Mouse (Mus musculus) G1E-ER4 (cell line): Measurements from ENCODE around the gene Klhdc3. TPM values are rescaled to one million over a fixed set of nuclear protein-coding genes. Genes with fewer than 3 reads are reported as not detected.

Experiments
- GATA1 ChIP-seq: IDR thresholded peaks from one replicate; pipeline ENCODE4 v1.8.0; 2012; ENCODE audit warnings: low read length, inconsistent platforms
- polyA plus RNA-seq: library from polyadenylated mRNA; stranded (reverse); fragments of >175 nt; gene quantifications from 2 replicates; pipeline ENCODE4 v1.2.3, GENCODE M21; 2012

Gene Klhdc3
- polyA plus RNA-seq, 1 experiment, result 339 TPM

- TF ChIP-seq GATA1, result no peak
Observed at GRCm38 (mm10) chr17:46624598-46624997, 56.1 kb downstream of the Klhdc3 start.

Other genes with a start within 250 kb of the Klhdc3 start
- not detected in 2 replicates for gene Slc22a7, start 242.5 kb downstream of the Klhdc3 start, polyA plus RNA-seq
- gene Ttbk1, start 193.2 kb downstream of the Klhdc3 start, polyA plus RNA-seq, result not detected in 2 replicates
- 45.3 and 54.4 TPM in 2 replicates for gene Dnph1, start 184.2 kb downstream of the Klhdc3 start, polyA plus RNA-seq
- gene Cul9, start 134.5 kb downstream of the Klhdc3 start, polyA plus RNA-seq, result 0.48 and 0.79 TPM in 2 replicates
- 142 and 147 TPM in 2 replicates for gene Srf, start 124.7 kb downstream of the Klhdc3 start, polyA plus RNA-seq
- not detected in 2 replicates for gene Ptk7, start 51.4 kb downstream of the Klhdc3 start, polyA plus RNA-seq
- 6.4 and 7.8 TPM in 2 replicates for gene Klc4, start 34.9 kb downstream of the Klhdc3 start, polyA plus RNA-seq
- gene Mrpl2, start 34.7 kb downstream of the Klhdc3 start, polyA plus RNA-seq, result 790 and 1,047 TPM in 2 replicates
- gene Cul7, start 30.6 kb downstream of the Klhdc3 start, polyA plus RNA-seq, result 94.6 and 117 TPM in 2 replicates
- gene Rrp36, start 6.6 kb downstream of the Klhdc3 start, polyA plus RNA-seq, result 38.5 and 49.7 TPM in 2 replicates
- gene Mea1, start 2.1 kb downstream of the Klhdc3 start, polyA plus RNA-seq, result 119 and 135 TPM in 2 replicates
- 94.1 and 94.3 TPM in 2 replicates for gene Ppp2r5d, start 24.2 kb upstream of the Klhdc3 start, polyA plus RNA-seq
- 39.0 and 43.4 TPM in 2 replicates for gene Pex6, start 30.5 kb upstream of the Klhdc3 start, polyA plus RNA-seq
- gene Gnmt, start 48.3 kb upstream of the Klhdc3 start, polyA plus RNA-seq, result 0.16 and 0.37 TPM in 2 replicates
- 72.4 and 81.9 TPM in 2 replicates for gene Cnpy3, start 71.3 kb upstream of the Klhdc3 start, polyA plus RNA-seq
- gene Ptcra, start 82.8 kb upstream of the Klhdc3 start, polyA plus RNA-seq, result not detected in 2 replicates
- gene 2310039H08Rik, start 91.7 kb upstream of the Klhdc3 start, polyA plus RNA-seq, result 144 and 204 TPM in 2 replicates
- gene Rpl7l1, start 101.8 kb upstream of the Klhdc3 start, polyA plus RNA-seq, result 6.3 and 11.6 TPM in 2 replicates
- 8.4 and 9.8 TPM in 2 replicates for gene Bicral, start 177.6 kb upstream of the Klhdc3 start, polyA plus RNA-seq
- 33.2 and 44.9 TPM in 2 replicates for gene Tbcc, start 209.8 kb upstream of the Klhdc3 start, polyA plus RNA-seq
- not detected in 2 replicates for gene Prph2, start 229.5 kb upstream of the Klhdc3 start, polyA plus RNA-seq